Mouse (Mus musculus): ENCODE data around the gene Elk1.

DNA sequence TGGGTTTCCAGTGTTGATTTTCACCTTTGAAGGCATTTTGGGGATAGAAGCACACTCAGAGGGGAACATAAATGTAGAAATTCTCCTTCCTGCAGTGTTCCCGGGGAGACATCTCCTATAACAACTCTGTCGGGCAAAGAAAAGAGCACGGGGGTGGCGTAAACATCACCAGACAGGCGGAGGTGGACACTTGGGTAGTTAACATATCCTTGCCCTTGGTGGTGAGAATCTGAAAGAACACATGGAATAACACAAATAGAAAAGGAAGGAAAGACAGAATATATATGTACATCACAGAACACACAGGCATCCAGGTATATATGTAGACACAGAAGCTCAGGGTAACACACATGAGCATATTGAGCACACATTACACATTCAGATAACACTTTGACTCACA lies 29.0 kb downstream of the Elk1 start:
- TF ChIP-seq EP300 (IDR thresholded peaks at IDR 0.05; ENCODE audit: low read depth) (no peak), CTCF (IDR thresholded peaks at IDR 0.05; ENCODE audit: low read depth) (no peak)

Data from liver, postnatal 0 days (tissue).